Comparison of ENCODE assay signal across 16 mouse cellular contexts in the genomic region with DNA sequence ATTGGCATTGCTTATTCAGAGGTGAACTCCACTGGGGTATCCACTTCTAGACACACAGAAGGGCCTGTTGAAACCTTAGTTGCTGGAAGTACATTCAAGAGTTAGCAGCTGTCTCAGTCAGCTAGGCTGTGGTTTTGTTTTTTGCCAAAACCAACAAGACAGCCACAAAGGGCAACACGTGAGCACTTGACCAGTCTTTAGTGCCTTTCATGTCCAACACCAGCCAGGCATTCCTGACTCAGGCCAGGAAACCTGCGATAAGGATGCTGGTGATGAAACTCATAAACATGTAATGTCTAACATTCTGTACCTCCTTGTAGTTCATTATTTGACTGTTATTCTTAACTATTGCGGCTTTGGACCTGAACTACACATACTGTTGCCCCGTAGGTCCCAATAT. TPM values are rescaled to one million over a fixed set of nuclear protein-coding genes. Genes with fewer than 3 reads are reported as not detected.
DNase-seq lines count a peak whose midpoint lies in the region; ATAC-seq and TF ChIP-seq lines count a peak whose summit lies in the region.
"Had no signal": no experiment of that assay in that cellular context is flagged by ENCODE, and none has a peak within 500 bp of the region (broad histone marks: within the 10 kb centered on the region; RNA-seq: fewer than 3 reads in every experiment).

No protein-coding gene starts in this region.

- no peak for TF ChIP-seq CTCF in lung, postnatal 0 days (IDR thresholded peaks at IDR 0.05)

- no peak overlapping the region for H3K4me2 ChIP-seq in lung, postnatal 0 days (replicated peaks; ENCODE audit: low read depth, low read length)
- H3K4me2 ChIP-seq: limb, embryonic 15.5 days; lung, embryonic 14.5 days had no signal

- ATAC-seq in lung, postnatal 0 days: peak; percentile 87

- no peaks in the 10 kb centered on the region for H3K27me3 ChIP-seq in lung, postnatal 0 days (replicated peaks; ENCODE audit: insufficient read depth, low read length)
- H3K27me3 ChIP-seq in hindbrain, embryonic 10.5 days (ENCODE audit: insufficient read depth, poor library complexity, severe bottlenecking): no peaks in the 10 kb centered on the region
- H3K27me3 ChIP-seq: limb, embryonic 15.5 days had no signal

- H3K27ac ChIP-seq in lung, postnatal 0 days (ENCODE audit: low read length): no peak overlapping the region
- no peak overlapping the region for H3K27ac ChIP-seq in hindbrain, embryonic 10.5 days
- H3K27ac ChIP-seq: forebrain, embryonic 10.5 days; limb, embryonic 15.5 days had no signal

- H3K4me3 ChIP-seq in lung, postnatal 0 days (ENCODE audit: low read depth, low read length): no peak overlapping the region
- no peak overlapping the region for H3K4me3 ChIP-seq in hindbrain, embryonic 10.5 days
- H3K4me3 ChIP-seq: forebrain, embryonic 10.5 days; limb, embryonic 15.5 days had no signal

- TF ChIP-seq EP300 in lung, postnatal 0 days (IDR thresholded peaks at IDR 0.05): peak; percentile 87

- no peaks in the 10 kb centered on the region for H3K9me3 ChIP-seq in lung, postnatal 0 days (ENCODE audit: low read length)
- no peaks in the 10 kb centered on the region for H3K9me3 ChIP-seq in hindbrain, embryonic 10.5 days
- H3K9me3 ChIP-seq: forebrain, embryonic 10.5 days; limb, embryonic 15.5 days had no signal

- DNase-seq in adrenal gland, postnatal 14 days: peak; percentile 17
- DNase-seq in adrenal gland, postnatal 4 days (ENCODE audit: low spot score in 2 of 2): no peak
- DNase-seq in 3T3-L1 (ENCODE audit: low read depth, low spot score): peak; percentile 54
- DNase-seq in fibroblast of lung, adult 2 months (ENCODE audit: low read depth): peak; percentile 59
- DNase-seq in lung, postnatal 0 days (ENCODE audit: low spot score): peak; percentile 74
- no peak for DNase-seq in urinary bladder, postnatal 10 days (ENCODE audit: low spot score)
- DNase-seq in hindbrain, embryonic 10.5 days (ENCODE audit: low spot score): no peak
- no peak for DNase-seq in urinary bladder, postnatal 4 days (ENCODE audit: low spot score in 2 of 2)
- DNase-seq: cerebellum, adult 9-10 months; gastrocnemius, postnatal 25 days; kidney, adult 2 months; kidney, postnatal 36 days; lung, embryonic 14.5 days; right cerebral cortex, adult 18-20 months had no signal

- no peak overlapping the region for H3K9ac ChIP-seq in lung, postnatal 0 days (replicated peaks; ENCODE audit: low read depth)
- H3K9ac ChIP-seq: limb, embryonic 15.5 days; lung, embryonic 14.5 days had no signal

- H3K36me3 ChIP-seq in lung, postnatal 0 days (ENCODE audit: insufficient read depth, low read length): no peaks in the 10 kb centered on the region
- no peaks in the 10 kb centered on the region for H3K36me3 ChIP-seq in hindbrain, embryonic 10.5 days
- H3K36me3 ChIP-seq: forebrain, embryonic 10.5 days; limb, embryonic 15.5 days had no signal

- 65% methylated on average over 4 of the region's 4 CpGs for WGBS in lung, postnatal 0 days
- WGBS in hindbrain, embryonic 10.5 days: 92% methylated on average over 4 of the region's 4 CpGs

- H3K4me1 ChIP-seq in lung, postnatal 0 days (ENCODE audit: insufficient read depth, low read depth, low read length): peaks cover 13% of the 10 kb centered on the region; the same call in 1 of the 2 replicates
- H3K4me1 ChIP-seq in hindbrain, embryonic 10.5 days (replicated peaks): no peaks in the 10 kb centered on the region
- H3K4me1 ChIP-seq: forebrain, embryonic 10.5 days had no signal

RNA-seq across cellular contexts. Expression of a gene that starts 39.7 kb away (rescaled TPM):
- total RNA-seq in adrenal gland, postnatal 14 days (2021): 46.5 and 53.1 TPM in 2 replicates
- total RNA-seq in adrenal gland, postnatal 4 days (2021): 10 to 100 TPM; 30.7 to 32.0 TPM
- polyA plus RNA-seq in lung, postnatal 0 days (2015; fragmentation: Nextera tagmentation; extraction: Ambion mirVana): 56.6 and 57.8 TPM in 2 replicates
- polyA plus RNA-seq in hindbrain, embryonic 10.5 days (2016; fragmentation: Nextera tagmentation; extraction: Ambion mirVana): 4.6 and 6.9 TPM in 2 replicates

Comparison
In these comparisons a context has a peak if more than half of its experiments do, and no peak if none do; other contexts are left out.
1. DNase-seq: peak in adrenal gland, postnatal 14 days (single experiment), 3T3-L1 (single experiment), fibroblast of lung, adult 2 months (single experiment) and lung, postnatal 0 days (single experiment); none in adrenal gland, postnatal 4 days (0 of 2), urinary bladder, postnatal 10 days (single experiment), hindbrain, embryonic 10.5 days (single experiment) and urinary bladder, postnatal 4 days (0 of 2).